Mouse (Mus musculus) megakaryocyte progenitor cell, adult 5-6 weeks (primary cell): ENCODE data around the gene Lrrc10b. TPM values are rescaled to one million over a fixed set of nuclear protein-coding genes. Genes with fewer than 3 reads are reported as not detected.
A peak's percentile ranks its signal among the peaks of the same experiment; 100 is the strongest.

Source experiments
- ATAC-seq: replicated peaks from 2 replicates; pipeline ENCODE4 v1.8.0; 2016; ENCODE audit warnings: mild to moderate bottlenecking, moderate TSS enrichment, inconsistent platforms; ENCODE audit not compliant: poor library complexity
- total RNA-seq, 2 experiments: library from RNA; stranded (forward) in 1 of 2; stranded (reverse) in 1 of 2; fragments of 157-497, 149-512 nt in 1 of 2; fragments of 200-1000 nt in 1 of 2; gene quantifications; 2 replicates each; pipeline versions ENCODE4 v1.2.3 to v1.2.4; 2015 to 2017

The Lrrc10b gene
- total RNA-seq (2015) (not detected in 2 replicates), total RNA-seq (2017) (not detected in 2 replicates)

GRCm38 (mm10) chr19:10456752-10457483 lies at the start of gene Lrrc10b:
Gene Lrrc10b (minus strand): TSS chr19:10457473.
- ATAC-seq, result peak; percentile 61

- ATAC-seq, result peak; percentile 85
These were observed 45.3 kb upstream of the Lrrc10b start for GRCm38 (mm10) chr19:10502571-10502970.

GRCm38 (mm10) chr19:10500581-10500980 lies 43.3 kb upstream of the Lrrc10b start:
- ATAC-seq, result no peak

DNA sequence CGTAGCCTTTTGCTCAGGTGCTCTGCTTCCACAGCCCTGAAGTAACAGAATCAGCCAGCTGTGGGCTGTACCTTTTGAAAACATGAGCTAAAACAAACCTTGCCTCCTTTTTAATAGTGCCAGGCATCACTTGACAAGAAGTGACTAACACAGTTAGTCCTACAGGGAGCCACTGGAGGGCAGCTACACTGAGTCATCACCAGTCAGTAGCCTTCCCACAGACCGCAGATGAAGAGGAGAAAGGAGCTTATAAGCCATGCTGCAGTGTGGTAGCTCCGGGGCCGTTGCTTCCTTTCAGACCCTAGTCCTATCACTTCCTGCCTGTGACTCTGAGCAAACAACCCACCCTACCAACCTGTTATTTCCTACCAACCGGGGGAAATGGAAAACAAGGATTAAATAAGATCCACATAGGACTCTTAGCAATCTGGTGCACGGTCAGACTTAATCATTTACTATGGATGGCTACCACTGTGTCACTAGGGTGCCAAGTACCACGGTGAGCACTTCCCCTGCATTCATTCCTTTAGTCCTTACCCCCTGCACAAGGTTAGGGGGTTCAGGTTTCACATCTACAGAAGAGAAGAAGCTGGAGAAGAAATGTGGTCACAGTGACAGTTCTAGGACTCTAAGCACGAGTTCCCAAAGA lies 40.4 kb upstream of the Lrrc10b start:
- peak; percentile 80 for ATAC-seq

DNA sequence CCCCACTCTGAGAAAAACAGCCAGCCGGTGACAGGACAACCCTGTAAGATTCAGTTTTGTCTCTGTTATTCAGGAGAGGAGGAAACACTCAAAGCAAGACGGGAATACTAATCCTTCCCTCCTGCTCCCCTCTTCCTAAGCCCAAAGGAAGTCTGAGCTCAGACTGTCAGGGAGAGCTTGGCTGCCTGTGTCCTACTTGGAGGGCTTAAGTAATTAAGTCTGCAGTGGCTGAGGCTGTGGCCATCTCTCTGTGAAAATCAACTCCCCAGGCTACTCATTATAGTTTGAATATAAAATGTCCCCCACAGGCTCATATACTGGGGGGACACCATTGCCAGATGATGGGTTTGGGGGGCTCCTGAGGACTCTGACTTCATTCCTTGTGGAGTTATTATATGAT lies 39.7 kb upstream of the Lrrc10b start:
- ATAC-seq, result no peak

DNA sequence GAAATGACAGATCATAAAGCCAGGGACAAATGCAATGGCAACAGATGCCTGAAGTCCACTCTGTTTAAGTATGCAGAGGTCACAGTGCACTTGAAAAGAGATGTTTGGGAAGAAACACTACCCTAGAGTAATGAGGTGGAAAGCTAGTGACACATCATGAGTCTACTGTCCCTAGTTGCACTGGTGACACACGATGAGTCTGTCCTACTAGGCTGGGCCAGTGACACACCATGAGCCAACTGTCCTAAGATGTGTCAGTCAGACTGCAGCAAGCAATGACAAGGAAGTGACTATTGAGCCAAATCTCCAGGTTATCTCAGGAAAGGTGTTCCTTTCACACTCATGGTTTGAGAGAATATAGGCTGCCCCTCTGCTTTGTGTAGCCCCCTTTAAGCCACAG lies 38.4 kb upstream of the Lrrc10b start:
- no peak for ATAC-seq

GRCm38 (mm10) chr19:10486264-10486738 lies 29.0 kb upstream of the Lrrc10b start:
- peak; percentile 96 for ATAC-seq

- ATAC-seq, result no peak
These were observed 25.4 kb upstream of the Lrrc10b start, which contains the start of gene Ppp1r32 for GRCm38 (mm10) chr19:10482703-10483102. Gene Ppp1r32 (minus strand): TSS chr19:10482928.

DNA sequence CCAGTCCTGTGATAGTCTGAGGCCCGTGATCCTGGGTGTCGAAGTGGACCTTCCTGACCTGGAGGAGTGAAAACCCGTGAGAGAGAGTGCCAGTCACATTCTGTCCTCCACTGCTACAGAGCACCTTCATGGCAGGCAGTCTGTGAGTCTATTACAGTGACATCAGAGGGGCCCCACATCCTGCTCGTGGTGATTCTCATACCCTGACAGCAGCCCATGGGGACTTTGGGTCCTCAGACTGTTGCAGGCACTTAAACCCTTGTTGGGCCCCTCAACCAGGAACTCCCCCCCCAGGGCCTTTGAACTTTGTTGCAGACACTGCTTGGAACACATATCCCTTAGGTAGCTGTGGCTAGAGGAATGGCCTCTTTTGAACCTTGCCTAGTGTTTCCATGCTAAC lies 22.3 kb upstream of the Lrrc10b start:
- ATAC-seq, result no peak

DNA sequence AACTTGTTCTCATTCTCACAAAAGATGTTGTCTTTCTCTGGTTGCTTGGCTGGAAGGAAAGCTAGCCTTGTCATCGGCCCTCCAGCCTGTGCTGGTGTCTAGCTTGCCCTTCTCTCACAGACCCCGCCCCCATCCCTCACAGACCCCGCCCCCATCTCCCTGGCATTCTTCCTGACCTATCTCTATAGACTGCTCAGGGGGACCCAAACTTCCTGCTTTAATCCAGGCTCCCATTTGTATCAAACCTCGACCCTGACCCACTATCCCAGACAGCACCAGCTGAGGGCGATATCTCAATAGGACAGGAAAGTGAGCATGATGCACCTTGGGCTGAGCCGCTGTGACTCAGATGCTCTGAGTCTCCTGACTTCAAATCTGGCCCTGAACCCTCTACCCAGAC lies 16.5 kb upstream of the Lrrc10b start:
- ATAC-seq, result no peak

DNA sequence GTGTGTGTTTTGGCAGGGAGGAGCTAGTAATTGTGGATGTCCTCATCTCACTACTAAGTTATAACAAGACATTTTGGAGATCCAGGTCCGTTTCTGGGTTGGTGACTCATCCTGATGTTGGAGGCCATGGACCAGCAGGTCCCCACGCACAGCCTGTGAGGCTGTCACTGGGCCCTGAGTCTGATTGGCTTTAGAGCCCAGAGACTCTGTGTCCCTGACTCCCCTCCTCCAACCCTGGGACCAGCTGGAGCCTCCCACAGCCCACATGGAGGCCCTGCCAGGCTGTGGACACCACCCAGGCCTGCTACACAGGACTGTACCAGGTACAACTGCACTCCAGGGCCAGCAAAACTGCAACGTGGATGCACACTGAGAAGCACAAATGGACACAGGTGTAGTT lies 15.7 kb upstream of the Lrrc10b start:
- no peak for ATAC-seq

GRCm38 (mm10) chr19:10469171-10469658 lies 11.9 kb upstream of the Lrrc10b start:
- ATAC-seq, result no peak

- no peak for ATAC-seq
These were observed 7.2 kb upstream of the Lrrc10b start for GRCm38 (mm10) chr19:10464427-10464826.

GRCm38 (mm10) chr19:10461584-10461983 lies 4.3 kb upstream of the Lrrc10b start:
- no peak for ATAC-seq

- ATAC-seq, result no peak
These were observed 2.6 kb upstream of the Lrrc10b start for GRCm38 (mm10) chr19:10459907-10460306.

- ATAC-seq, result peak; percentile 24
These were observed 823 bp upstream of the Lrrc10b start for GRCm38 (mm10) chr19:10458096-10458495.

DNA sequence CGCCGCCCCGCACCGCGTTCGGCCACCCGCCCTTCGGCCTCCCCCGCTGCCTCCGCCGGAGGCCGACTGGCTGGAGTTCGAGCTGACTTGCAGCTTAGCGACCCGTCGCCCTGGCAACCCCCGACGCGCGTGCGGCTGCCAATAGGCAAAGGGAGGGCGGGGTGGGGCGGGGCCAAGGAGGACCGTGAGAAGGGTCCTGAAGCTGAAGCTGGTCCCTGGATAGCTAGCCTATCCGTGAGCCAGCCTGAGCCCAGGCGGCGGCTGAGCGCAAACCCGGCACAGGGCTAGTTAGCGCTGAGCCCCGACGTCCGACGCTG lies 169 bp upstream of the Lrrc10b start:
- ATAC-seq, result peak; percentile 38; the same call in 1 of the 2 replicates

DNA sequence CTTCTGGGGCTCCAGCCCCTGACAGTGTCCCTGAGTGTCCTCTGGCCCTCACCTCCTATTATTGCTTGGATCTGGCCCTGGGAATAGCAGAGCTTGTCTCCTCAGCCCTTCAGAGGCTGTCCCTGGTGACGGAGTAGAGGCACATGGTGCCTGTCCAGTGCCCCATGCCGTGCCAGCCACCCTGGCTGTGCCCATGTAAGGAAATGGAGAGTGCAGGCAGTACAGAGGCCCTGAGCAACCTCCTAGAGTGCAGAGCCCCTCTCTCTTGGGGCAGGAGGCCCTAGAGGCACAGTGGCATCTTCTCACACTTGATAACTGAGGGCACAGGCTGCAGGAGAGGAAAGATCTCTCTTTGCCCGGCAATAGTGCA lies 1.9 kb downstream of the Lrrc10b start:
- ATAC-seq, result no peak

DNA sequence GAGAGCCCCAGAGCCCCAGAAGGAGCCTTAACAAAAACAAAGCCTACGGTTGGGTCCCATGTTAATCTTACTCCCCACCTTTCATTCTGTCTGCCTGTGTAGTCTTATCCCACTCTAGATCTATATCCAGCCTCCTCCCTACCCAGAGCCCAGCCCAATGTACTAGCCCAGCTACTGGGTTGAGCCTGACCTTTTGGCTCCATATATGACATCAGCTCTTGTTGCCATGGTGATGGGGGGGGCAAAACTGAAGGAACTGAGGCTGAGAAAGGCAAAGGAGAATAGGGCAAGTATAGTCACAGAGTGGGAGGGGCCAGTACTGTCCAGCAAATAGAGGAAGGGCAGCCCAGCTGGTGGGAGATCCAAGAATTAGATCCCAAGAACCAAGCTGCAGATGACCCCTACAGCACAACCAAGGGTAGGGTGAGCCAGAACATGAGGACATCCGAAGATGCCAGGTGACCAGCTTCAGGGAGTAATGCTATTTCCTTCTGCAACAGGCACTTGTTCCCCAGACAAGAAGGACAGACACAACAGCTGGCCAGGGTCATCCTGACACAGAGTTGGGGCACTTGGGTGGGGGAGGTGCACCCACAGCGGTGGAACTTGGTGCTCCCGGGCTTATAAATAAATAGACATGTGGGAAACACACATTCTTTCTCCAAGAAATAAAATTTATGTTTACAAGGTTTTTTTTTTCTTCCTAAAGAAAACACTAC lies 2.4 kb downstream of the Lrrc10b start:
- no peak for ATAC-seq

- peak; percentile 82 for ATAC-seq
These were observed 7.6 kb downstream of the Lrrc10b start for GRCm38 (mm10) chr19:10449708-10450107.

DNA sequence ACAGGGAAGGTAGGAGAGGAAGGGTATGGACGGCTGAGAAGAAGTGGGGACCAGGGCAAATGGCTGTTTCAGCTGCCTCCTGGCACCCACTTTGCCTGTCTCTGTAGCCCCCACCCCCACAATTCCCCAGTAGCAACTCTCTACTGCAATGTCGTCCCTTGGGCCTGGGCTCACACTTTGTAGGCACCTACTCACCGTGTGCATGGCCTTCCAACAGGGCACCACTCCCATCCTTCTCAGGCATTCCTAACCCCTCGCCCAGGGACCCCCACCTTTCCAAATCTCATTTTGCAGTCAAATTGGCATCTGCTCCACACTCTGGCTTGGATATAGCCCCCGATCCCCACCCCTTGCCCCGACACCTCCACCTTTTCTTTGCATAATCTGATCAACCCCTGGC lies 8.1 kb downstream of the Lrrc10b start:
- ATAC-seq, result no peak

DNA sequence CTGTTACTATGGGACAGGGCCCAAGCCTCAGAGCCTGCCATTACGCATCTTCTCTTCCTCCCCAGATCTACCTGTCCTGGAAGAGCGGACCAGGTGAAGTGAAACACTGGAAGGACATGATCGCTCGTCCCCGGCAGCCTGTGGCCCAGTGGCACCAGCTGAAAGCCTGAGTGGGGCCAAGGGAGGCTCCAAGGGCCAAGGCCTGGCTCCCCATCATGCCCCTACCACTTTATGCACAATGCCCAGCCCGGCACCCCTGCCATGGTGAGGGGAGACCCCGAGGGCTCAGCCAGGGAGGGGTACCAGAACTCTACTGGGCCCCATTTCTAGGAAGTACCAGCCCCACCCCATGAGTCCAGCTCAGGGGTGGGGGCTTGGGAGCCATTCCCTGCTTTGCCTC lies 9.0 kb downstream of the Lrrc10b start:
- no peak for ATAC-seq
